Mouse (Mus musculus): ENCODE data around the gene Col4a3bp. TPM values are rescaled to one million over a fixed set of nuclear protein-coding genes. Genes with fewer than 3 reads are reported as not detected.
A peak's percentile ranks its signal among the peaks of the same experiment; 100 is the strongest.

Gene Col4a3bp
- polyA plus RNA-seq, 1 experiment from 2014 or later = 8.4 TPM

DNA sequence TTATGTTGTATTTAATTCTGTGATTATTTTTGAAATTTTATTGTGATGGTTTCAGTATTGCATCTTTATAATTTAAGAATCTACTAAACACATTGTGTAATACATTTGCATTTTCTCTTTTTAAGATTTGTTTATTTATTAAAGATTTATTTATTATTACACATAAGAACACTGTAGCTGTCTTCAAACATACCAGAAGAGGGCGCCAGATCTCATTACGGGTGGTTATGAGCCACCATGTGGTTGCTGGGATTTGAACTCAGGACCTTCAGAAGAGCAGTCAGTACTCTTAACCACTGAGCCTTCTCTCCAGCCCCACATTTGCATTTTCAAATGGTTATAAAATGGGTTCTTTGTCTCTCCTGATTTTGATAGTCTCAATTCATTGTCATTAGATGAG lies 2.1 kb downstream of the Col4a3bp start:
- Histone ChIP-seq H3K27me3 (no peaks in the 10 kb centered on the region), H3K4me2 (peak overlapping the region; percentile 80; the same call in 1 of the 2 replicates), H3K27ac (replicated peaks) (no peak overlapping the region), H3K4me3 (no peak overlapping the region), H3K4me1 (replicated peaks) (peaks cover 11% of the 10 kb centered on the region), H3K9ac (no peak overlapping the region), H3K36me3 (no peaks in the 10 kb centered on the region), H3K9me3 (no peaks in the 10 kb centered on the region)
- WGBS = 82% methylated on average over 2 of the region's 2 CpGs
- no peak for ATAC-seq (ENCODE audit: low FRiP score, low read depth)

DNA sequence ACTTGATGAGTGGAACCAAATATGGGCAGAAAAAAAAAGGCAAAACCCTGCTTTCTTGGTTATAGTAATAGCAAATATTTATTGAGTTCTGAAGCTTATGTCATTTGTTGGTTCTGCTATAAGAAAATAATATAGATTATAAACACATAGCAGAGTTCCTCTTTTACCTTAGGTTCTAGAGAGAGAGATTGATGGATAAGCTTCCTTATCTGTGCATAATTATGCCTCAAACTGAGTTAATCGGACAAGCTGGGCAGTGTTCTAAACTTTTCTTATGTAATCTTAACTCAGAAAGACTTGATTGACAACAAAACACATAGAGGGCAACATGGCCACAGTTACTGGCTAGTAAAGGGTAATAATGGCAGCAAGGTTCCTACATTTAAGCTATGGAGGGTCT lies 4.8 kb downstream of the Col4a3bp start:
- Histone ChIP-seq H3K9ac (no peak overlapping the region), H3K4me2 (no peak overlapping the region), H3K27me3 (no peaks in the 10 kb centered on the region), H3K36me3 (no peaks in the 10 kb centered on the region), H3K9me3 (no peaks in the 10 kb centered on the region), H3K4me3 (no peak overlapping the region), H3K4me1 (replicated peaks) (peaks cover 8% of the 10 kb centered on the region), H3K27ac (replicated peaks) (no peak overlapping the region)
- 82% methylated on average over 1 of the region's 1 CpGs for WGBS
- ATAC-seq (ENCODE audit: low FRiP score, low read depth) = no peak

DNA sequence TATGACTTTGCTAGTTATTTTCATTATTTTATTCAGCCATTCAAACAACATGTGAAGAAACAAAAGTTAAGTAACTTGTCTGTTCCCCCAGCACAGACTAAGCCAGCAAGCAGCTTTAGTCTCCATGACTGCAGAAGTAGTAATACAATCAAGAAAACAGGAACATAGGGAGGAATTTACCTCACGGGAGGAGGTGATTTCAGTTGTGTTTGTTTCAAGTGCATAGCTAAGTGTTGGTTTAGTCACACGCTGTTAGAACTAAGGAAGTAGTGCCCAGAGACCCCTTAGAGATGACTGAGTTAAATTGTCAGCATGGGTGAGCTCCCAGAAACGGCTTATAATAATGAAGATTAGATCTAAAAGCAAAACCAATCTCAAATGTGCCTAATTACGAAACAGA lies 5.5 kb downstream of the Col4a3bp start:
- Histone ChIP-seq H3K9ac (no peak overlapping the region), H3K27me3 (no peaks in the 10 kb centered on the region), H3K27ac (replicated peaks) (no peak overlapping the region), H3K4me1 (replicated peaks) (peaks cover 8% of the 10 kb centered on the region), H3K4me3 (no peak overlapping the region), H3K36me3 (no peaks in the 10 kb centered on the region), H3K4me2 (no peak overlapping the region), H3K9me3 (no peaks in the 10 kb centered on the region)
- WGBS = 58% methylated on average over 4 of the region's 4 CpGs
- no peak for ATAC-seq (ENCODE audit: low FRiP score, low read depth)

DNA sequence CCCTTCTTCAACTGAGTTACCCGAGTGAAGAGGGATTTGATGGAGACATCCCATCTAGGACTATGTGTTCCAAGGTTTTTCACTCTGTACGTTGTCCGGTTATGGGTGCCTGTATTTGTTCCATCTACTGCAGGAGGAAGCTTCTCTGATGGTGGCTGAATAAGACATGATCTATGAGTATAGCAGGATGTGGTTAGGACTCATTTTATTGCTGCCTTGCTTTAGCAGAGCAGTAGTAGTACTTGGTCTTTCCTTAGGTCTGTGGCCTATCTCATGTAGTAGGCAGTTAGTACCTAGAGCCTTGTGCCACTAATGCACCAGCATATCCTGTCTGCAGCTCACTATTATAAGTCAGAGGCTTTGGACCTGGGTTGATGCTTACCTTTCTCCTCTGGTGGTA lies 12.7 kb downstream of the Col4a3bp start:
- no peaks in the 10 kb centered on the region for H3K27me3 ChIP-seq
- no peak overlapping the region for H3K4me3 ChIP-seq
- no peak overlapping the region for H3K9ac ChIP-seq
- H3K36me3 ChIP-seq = no peaks in the 10 kb centered on the region
- H3K27ac ChIP-seq (replicated peaks) = no peak overlapping the region
- H3K4me1 ChIP-seq (replicated peaks) = no peaks in the 10 kb centered on the region
- H3K9me3 ChIP-seq = no peaks in the 10 kb centered on the region
- no peak for ATAC-seq (ENCODE audit: low FRiP score, low read depth)
- H3K4me2 ChIP-seq = no peak overlapping the region
- WGBS = 93% methylated on average over 3 of the region's 3 CpGs

DNA sequence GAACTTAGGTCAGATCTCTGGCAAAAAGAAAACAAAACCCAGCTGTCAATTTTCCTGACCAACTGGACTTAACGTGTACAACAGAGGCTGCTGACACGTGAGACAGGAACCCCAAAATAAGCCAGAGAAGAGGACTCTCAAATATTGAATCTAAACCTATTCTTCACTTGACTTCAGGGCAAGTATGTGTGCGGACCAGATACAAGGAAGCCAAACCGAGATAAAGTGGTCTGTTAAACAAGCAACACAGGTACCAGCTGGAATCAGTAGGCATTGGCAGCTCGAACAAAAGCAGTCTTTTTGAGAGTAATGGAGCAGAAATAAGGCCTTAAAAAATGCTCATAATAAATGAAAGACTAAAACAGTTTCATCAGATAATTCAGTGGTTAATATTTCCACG lies 25.6 kb downstream of the Col4a3bp start:
- 50% methylated on average over 6 of the region's 6 CpGs for WGBS
- ATAC-seq (ENCODE audit: low FRiP score, low read depth) = no peak

DNA sequence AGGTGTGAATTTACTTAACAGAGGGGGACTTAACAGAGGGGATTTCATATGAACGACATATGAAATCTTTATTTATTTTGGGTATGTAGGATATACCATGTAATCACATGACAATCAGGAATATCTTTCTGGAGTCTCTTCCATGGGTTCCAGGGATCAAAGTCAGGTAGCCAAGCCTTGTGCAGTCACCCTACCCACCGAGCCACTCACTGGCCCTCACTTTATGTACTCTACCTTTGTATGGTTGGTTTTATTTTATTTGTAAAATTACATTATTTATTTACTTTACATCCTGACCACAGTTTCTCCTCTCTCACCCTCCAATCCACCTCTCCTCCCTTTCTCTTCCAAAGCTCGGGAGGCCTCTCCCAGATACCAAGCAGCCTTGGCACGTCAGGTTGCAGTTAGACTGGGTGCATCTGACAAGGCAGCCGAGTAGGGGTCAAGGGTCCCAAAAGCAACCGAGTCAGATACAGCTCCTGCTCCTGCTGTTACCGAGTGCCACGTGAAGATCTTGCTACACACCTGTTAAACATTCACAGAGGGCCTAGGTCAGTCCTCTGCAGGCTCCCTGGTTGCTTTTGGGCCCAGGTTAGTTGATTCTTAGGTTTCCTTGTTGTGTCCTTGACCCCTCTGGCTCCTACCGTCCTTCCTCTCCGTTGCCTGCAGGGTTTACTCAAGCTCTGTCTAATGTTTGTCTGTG lies 28.0 kb downstream of the Col4a3bp start:
- ATAC-seq (ENCODE audit: low FRiP score, low read depth) = no peak
- H3K4me2 ChIP-seq = no peak overlapping the region
- no peaks in the 10 kb centered on the region for H3K4me1 ChIP-seq (replicated peaks)
- no peak overlapping the region for H3K27ac ChIP-seq (replicated peaks)
- 78% methylated on average over 10 of the region's 10 CpGs for WGBS
- peaks cover 5% of the 10 kb centered on the region; the same call in 1 of the 2 replicates for H3K36me3 ChIP-seq
- H3K9ac ChIP-seq = no peak overlapping the region
- H3K9me3 ChIP-seq = no peaks in the 10 kb centered on the region
- no peaks in the 10 kb centered on the region for H3K27me3 ChIP-seq
- H3K4me3 ChIP-seq = no peak overlapping the region

More for the DNA sequence above, 25.6 kb downstream of the Col4a3bp start:
- no peak overlapping the region for H3K4me2 ChIP-seq
- no peaks in the 10 kb centered on the region for H3K9me3 ChIP-seq
- no peak overlapping the region for H3K4me3 ChIP-seq
- H3K36me3 ChIP-seq = peaks cover 3% of the 10 kb centered on the region; the same call in 1 of the 2 replicates
- no peaks in the 10 kb centered on the region for H3K4me1 ChIP-seq (replicated peaks)
- no peak overlapping the region for H3K9ac ChIP-seq
- H3K27ac ChIP-seq (replicated peaks) = no peak overlapping the region
- no peaks in the 10 kb centered on the region for H3K27me3 ChIP-seq

DNA sequence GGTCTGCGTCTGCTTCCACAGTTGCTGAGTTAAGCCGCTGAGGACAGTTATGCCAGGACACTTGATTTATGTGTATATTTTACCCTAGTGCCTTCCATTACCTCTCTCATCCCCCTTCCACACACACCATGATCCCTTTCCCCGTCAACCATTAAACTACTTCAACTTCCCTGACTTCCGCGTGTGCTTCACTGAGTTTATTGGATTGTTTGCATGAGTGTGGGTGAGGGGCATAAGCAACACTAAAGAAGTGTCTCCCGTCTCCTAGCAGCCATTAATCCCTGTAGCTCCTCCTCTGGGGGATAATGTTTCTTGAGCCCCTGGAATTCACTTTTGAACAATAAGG lies 28.6 kb downstream of the Col4a3bp start:
- Histone ChIP-seq H3K36me3 (peaks cover 5% of the 10 kb centered on the region; the same call in 1 of the 2 replicates), H3K27ac (replicated peaks) (no peak overlapping the region), H3K9me3 (no peaks in the 10 kb centered on the region), H3K4me1 (replicated peaks) (no peaks in the 10 kb centered on the region), H3K4me2 (no peak overlapping the region), H3K9ac (no peak overlapping the region), H3K4me3 (no peak overlapping the region), H3K27me3 (no peaks in the 10 kb centered on the region)
- no peak for ATAC-seq (ENCODE audit: low FRiP score, low read depth)
- 68% methylated on average over 6 of the region's 6 CpGs for WGBS

DNA sequence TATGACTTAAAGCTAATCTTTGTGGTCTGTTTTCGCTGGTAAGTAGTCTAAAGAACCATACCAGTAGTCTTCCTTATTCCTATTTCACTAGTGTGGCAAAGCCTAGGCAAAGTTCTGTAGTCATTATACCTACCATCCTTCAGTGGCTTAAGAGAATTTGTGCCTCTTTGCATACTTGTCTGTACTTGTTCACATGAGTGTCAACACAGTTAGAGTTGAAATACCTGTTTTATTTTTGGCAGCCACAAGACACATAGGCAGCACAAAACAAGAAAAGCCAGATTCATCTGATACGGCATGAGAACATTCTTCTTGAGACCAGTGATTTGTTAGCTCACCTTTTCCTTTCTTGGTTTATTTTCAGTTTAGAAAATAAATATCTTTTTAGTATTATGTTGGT lies 31.8 kb downstream of the Col4a3bp start:
- Histone ChIP-seq H3K36me3 (peaks cover 5% of the 10 kb centered on the region; the same call in 1 of the 2 replicates), H3K27me3 (no peaks in the 10 kb centered on the region), H3K27ac (replicated peaks) (no peak overlapping the region), H3K4me3 (no peak overlapping the region), H3K9ac (no peak overlapping the region), H3K4me2 (no peak overlapping the region), H3K4me1 (replicated peaks) (no peaks in the 10 kb centered on the region), H3K9me3 (no peaks in the 10 kb centered on the region)
- ATAC-seq (ENCODE audit: low FRiP score, low read depth) = no peak
- 90% methylated on average over 2 of the region's 2 CpGs for WGBS

DNA sequence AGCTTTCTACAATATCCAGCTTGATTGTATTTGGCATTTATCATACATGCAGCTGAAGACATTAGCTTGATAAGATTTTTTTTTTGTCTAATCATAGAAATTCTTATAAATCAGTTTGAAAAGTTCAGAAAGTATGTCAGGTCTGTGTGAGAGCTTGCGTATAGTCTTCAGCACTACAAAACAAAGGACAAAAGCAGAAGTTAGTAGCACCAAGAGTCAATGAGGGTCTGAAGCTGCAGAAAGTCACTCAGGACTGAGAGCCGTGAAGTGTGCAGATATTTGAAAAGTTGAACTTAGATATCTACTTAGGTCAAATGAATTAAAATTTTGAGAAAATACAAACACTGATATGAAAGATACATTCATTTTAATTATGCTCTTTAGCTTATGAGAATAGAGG lies 36.7 kb downstream of the Col4a3bp start:
- WGBS = 89% methylated on average over 2 of the region's 2 CpGs
- Histone ChIP-seq H3K9me3 (no peaks in the 10 kb centered on the region), H3K36me3 (no peaks in the 10 kb centered on the region), H3K27ac (replicated peaks) (no peak overlapping the region), H3K4me3 (no peak overlapping the region), H3K4me2 (no peak overlapping the region), H3K4me1 (replicated peaks) (no peaks in the 10 kb centered on the region), H3K9ac (no peak overlapping the region), H3K27me3 (no peaks in the 10 kb centered on the region)
- ATAC-seq (ENCODE audit: low FRiP score, low read depth) = no peak

DNA sequence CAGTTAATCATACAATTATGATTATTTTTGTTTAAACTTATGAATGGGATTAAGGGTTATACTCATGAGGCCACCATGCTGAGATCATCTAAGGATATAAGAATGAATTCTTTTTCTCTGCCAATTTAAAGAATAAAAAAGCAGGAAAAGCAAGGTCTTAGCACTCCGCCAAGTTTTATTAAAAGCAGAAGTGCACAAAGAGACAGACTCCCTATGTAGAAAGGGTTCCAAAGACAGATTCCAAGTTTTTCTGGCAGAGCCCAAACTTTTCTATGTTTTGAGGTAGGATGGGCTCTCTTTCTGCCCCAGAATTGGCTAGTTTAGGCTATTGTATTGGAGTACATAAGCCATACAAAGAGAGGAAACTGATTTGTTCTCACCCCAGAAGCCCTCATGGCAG lies 37.6 kb downstream of the Col4a3bp start:
- no peaks in the 10 kb centered on the region for H3K4me1 ChIP-seq (replicated peaks)
- ATAC-seq (ENCODE audit: low FRiP score, low read depth) = no peak
- no peaks in the 10 kb centered on the region for H3K27me3 ChIP-seq
- H3K9ac ChIP-seq = no peak overlapping the region
- 75% methylated on average over 1 of the region's 1 CpGs for WGBS
- no peak overlapping the region for H3K4me2 ChIP-seq
- no peak overlapping the region for H3K4me3 ChIP-seq
- no peaks in the 10 kb centered on the region for H3K9me3 ChIP-seq
- H3K27ac ChIP-seq (replicated peaks) = no peak overlapping the region
- no peaks in the 10 kb centered on the region for H3K36me3 ChIP-seq

DNA sequence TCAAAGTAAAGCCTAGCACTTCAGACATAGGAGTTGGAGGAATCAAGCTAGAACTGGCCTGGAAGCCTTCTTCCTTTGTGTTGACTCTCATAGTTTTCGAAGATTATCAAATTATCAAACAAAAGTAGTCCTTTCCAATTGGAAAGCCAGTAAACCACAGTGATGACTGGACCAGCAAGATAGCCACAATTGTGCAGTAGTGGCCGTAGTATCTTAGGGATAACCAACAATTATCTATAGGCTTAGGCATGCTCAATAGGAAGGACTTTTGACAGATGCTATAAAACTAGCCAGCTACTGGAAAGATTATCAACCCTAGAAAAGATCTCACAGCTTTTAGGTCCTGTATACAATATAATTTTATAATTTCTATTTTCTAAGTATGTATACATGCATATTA lies 41.8 kb downstream of the Col4a3bp start:
- H3K4me1 ChIP-seq (replicated peaks) = no peaks in the 10 kb centered on the region
- H3K9me3 ChIP-seq = no peaks in the 10 kb centered on the region
- no peak overlapping the region for H3K4me3 ChIP-seq
- WGBS = 98% methylated on average over 2 of the region's 2 CpGs
- ATAC-seq (ENCODE audit: low FRiP score, low read depth) = no peak
- no peak overlapping the region for H3K9ac ChIP-seq
- no peaks in the 10 kb centered on the region for H3K36me3 ChIP-seq
- H3K27ac ChIP-seq (replicated peaks) = no peak overlapping the region
- no peak overlapping the region for H3K4me2 ChIP-seq
- H3K27me3 ChIP-seq = no peaks in the 10 kb centered on the region

DNA sequence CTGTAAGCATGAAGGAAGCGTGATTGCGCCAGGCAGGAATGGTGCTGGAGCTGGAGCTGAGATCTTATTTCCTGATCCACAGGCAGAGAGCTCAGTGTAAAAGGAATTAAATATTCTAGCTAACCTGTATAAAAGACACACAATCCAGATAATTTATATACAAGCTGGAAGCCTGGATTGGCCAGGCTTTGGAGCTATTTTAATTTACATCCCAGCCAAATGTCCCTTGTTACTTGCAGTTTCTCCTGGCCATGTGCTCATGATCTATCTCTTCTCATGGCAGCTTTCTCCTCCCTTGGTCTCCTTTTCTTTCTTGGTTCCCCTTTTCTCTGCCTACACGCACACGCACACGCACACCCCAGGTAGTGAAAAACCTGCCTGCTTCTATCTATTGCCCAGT lies 44.1 kb downstream of the Col4a3bp start:
- H3K27me3 ChIP-seq = no peaks in the 10 kb centered on the region
- H3K4me2 ChIP-seq = no peak overlapping the region
- no peaks in the 10 kb centered on the region for H3K36me3 ChIP-seq
- H3K9me3 ChIP-seq = no peaks in the 10 kb centered on the region
- H3K27ac ChIP-seq (replicated peaks) = no peak overlapping the region
- ATAC-seq (ENCODE audit: low FRiP score, low read depth) = no peak
- H3K4me1 ChIP-seq (replicated peaks) = no peaks in the 10 kb centered on the region
- H3K9ac ChIP-seq = no peak overlapping the region
- no peak overlapping the region for H3K4me3 ChIP-seq
- 94% methylated on average over 5 of the region's 5 CpGs for WGBS

DNA sequence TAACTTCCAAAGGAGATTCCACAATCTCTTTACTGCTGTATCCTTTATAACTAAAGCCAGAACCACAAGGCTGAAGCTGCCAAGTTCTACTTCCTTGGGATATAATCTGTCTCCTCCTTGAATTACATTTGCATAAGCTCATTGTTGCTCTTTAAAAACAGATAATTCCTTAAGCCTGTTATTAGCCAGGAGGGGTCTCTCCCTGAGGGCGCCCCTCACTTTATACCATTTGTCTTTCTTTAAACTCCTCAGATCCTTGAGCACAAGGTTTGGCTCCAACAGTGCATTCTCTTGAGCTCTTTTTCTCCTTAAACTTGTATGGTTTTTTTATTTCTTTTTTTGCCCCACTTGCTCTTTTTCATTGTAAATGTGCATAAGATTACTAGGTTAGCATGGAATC lies 46.2 kb downstream of the Col4a3bp start:
- no peaks in the 10 kb centered on the region for H3K36me3 ChIP-seq
- no peak overlapping the region for H3K4me3 ChIP-seq
- no peak overlapping the region for H3K4me2 ChIP-seq
- H3K9ac ChIP-seq = no peak overlapping the region
- H3K9me3 ChIP-seq = no peaks in the 10 kb centered on the region
- peaks cover 6% of the 10 kb centered on the region; the same call in 1 of the 2 replicates for H3K4me1 ChIP-seq (replicated peaks)
- no peaks in the 10 kb centered on the region for H3K27me3 ChIP-seq
- H3K27ac ChIP-seq (replicated peaks) = no peak overlapping the region
- no peak for ATAC-seq (ENCODE audit: low FRiP score, low read depth)
- 92% methylated on average over 1 of the region's 1 CpGs for WGBS

Data from hindbrain, embryonic 15.5 days (tissue).